In genomic region chr12:102491911-102492310, GRCm38 (mm10) we compare ENCODE assay signal across 16 mouse cellular contexts.
"Had no signal": no experiment of that assay in that cellular context is flagged by ENCODE, and none has a peak within 500 bp of the region (broad histone marks: within the 10 kb centered on the region; RNA-seq: fewer than 3 reads in every experiment).

No protein-coding gene starts in this region.

- H3K27me3 ChIP-seq: neural tube, embryonic 13.5 days; neural tube, embryonic 15.5 days; stomach, embryonic 15.5 days had no signal

- H3K4me3 ChIP-seq: neural tube, embryonic 13.5 days; neural tube, embryonic 15.5 days; stomach, embryonic 15.5 days had no signal

- H3K4me1 ChIP-seq: neural tube, embryonic 13.5 days; neural tube, embryonic 15.5 days; stomach, embryonic 15.5 days had no signal

- DNase-seq: retina, postnatal 1 day; right cerebral cortex, adult 18-20 months; right cerebral cortex, postnatal 14 days; right cerebral cortex, postnatal 25 days; right cerebral cortex, postnatal 4 days; spleen, adult 18-20 months; thymus, adult 18-20 months; thymus, adult 2 months; thymus, postnatal 14 days; thymus, postnatal 25 days; thymus, postnatal 36 days; thymus, postnatal 4 days had no signal

- H3K9me3 ChIP-seq: neural tube, embryonic 13.5 days; neural tube, embryonic 15.5 days; stomach, embryonic 15.5 days had no signal

- H3K27ac ChIP-seq: neural tube, embryonic 13.5 days; neural tube, embryonic 15.5 days; stomach, embryonic 15.5 days; stomach, postnatal 0 days had no signal
